Mouse (Mus musculus) hematopoietic stem cell, adult 5-6 weeks (primary cell): ENCODE measurements around the gene Olfr365. TPM values are rescaled to one million over a fixed set of nuclear protein-coding genes. Genes with fewer than 3 reads are reported as not detected.

ENCODE experiments used
- ATAC-seq, 2 experiments: fragments of 125-278 bp in 1 of 2; replicated peaks in 1 of 2; 2 replicates each; pipeline ENCODE4 v1.8.0; 2016 to 2017; ENCODE audit warnings: inconsistent platforms in 2 of 2, mild to moderate bottlenecking in 2 of 2, moderate number of reproducible peaks in 2 of 2, low read depth in 1 of 2, moderate TSS enrichment in 1 of 2; ENCODE audit not compliant: low FRiP score in 2 of 2, poor library complexity in 2 of 2, severe bottlenecking in 2 of 2, insufficient read depth in 1 of 2, low TSS enrichment in 1 of 2
- total RNA-seq: library from RNA; stranded (forward); fragments of 172-1452, 232-1000 nt; gene quantifications from 2 replicates; pipeline ENCODE4 v1.2.3, GENCODE M21; 2017

Olfr365 gene
- not detected in 2 replicates for total RNA-seq

GRCm38 (mm10) chr2:37187898-37188297 is at the start of gene Olfr365:
Olfr365 (plus strand) TSS chr2:37188198.
- no peak for ATAC-seq

- no peak for ATAC-seq
These were observed 49.0 kb upstream of the Olfr365 start, which contains the start of gene Olfr364-ps1 for GRCm38 (mm10) chr2:37139022-37139421. Olfr364-ps1 (plus strand) TSS chr2:37139322.

DNA sequence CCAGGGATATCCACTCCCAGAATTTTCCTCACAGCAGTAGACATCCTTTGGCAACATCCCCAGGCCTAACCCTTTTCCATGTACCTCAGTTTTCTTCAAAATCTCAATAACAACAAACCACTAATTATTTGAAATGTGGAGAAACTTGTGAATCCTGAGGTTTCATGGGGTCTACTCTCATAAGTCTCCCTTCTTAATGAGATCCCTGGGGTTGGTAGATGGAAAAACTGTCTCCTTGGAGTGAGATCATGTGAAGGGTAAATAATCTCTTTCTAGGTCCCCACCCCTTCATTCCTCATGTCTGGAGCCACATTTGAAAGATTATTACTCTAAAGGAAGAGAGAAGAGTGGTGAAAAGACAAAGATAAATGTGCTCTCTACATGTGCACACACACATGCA is 23.3 kb downstream of the Olfr365 start, which contains the start of gene Olfr366:
Olfr366 (plus strand) TSS at position 301 of the 400 bp plus-strand sequence.
- no peak for ATAC-seq

Other genes with a start within 250 kb of the Olfr365 start
- gene Olfr357, start 194.4 kb upstream of the Olfr365 start, total RNA-seq: not detected in 2 replicates
- not detected in 2 replicates for gene Olfr358, start 178.9 kb upstream of the Olfr365 start, total RNA-seq
- gene Olfr360, start 122.5 kb upstream of the Olfr365 start, total RNA-seq: not detected in 2 replicates
- gene Olfr361, start 98.9 kb upstream of the Olfr365 start, total RNA-seq: not detected in 2 replicates
- not detected in 2 replicates for gene Olfr362, start 70.3 kb upstream of the Olfr365 start, total RNA-seq
- not detected in 2 replicates for gene Olfr364-ps1, start 48.9 kb upstream of the Olfr365 start, total RNA-seq
- not detected in 2 replicates for gene Olfr366, start 23.4 kb downstream of the Olfr365 start, total RNA-seq
- not detected in 2 replicates for gene Olfr368, start 138.3 kb downstream of the Olfr365 start, total RNA-seq
- 86.7 and 102 TPM in 2 replicates for gene Pdcl, start 171.1 kb downstream of the Olfr365 start, total RNA-seq
- 46.2 and 64.5 TPM in 2 replicates for gene Rc3h2, start 234.7 kb downstream of the Olfr365 start, total RNA-seq